Mouse (Mus musculus): ENCODE measurements around the gene Slc6a21. TPM values are rescaled to one million over a fixed set of nuclear protein-coding genes. Genes with fewer than 3 reads are reported as not detected.

Slc6a21 gene
- total RNA-seq (2023), result not detected

DNA sequence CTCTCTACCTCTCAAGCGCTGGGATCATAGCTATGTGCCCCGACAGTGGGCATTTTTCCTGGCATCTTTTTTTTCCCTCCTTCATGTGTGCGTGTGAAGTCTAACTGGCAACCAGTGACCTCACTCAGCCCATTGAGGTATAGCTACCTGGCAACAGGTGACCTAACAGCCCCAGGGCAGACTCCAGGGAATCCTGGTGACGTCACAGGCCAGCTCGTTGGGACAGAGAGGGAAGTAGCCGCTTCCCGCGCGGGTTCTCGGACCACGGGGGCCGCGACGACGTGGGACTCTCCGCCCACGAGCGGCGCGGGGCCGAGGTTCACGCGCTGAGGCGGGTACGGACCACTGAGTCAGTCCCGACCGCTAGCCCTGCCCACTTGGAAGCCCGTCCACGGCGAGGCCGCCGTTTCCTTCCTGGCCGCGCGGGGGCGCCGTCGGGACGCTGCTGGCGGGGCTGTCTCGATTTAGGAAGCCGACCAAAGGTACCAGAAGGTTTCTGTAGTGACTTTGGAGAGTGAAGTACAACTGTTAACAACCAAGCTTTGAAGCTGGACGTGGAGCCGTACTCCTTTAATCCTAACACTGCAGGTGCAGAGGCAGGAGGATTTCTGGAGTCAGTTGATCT is at the start of gene Slc6a21:
Slc6a21 (plus strand) TSS at position 378 of the 625 bp plus-strand sequence.

DNA sequence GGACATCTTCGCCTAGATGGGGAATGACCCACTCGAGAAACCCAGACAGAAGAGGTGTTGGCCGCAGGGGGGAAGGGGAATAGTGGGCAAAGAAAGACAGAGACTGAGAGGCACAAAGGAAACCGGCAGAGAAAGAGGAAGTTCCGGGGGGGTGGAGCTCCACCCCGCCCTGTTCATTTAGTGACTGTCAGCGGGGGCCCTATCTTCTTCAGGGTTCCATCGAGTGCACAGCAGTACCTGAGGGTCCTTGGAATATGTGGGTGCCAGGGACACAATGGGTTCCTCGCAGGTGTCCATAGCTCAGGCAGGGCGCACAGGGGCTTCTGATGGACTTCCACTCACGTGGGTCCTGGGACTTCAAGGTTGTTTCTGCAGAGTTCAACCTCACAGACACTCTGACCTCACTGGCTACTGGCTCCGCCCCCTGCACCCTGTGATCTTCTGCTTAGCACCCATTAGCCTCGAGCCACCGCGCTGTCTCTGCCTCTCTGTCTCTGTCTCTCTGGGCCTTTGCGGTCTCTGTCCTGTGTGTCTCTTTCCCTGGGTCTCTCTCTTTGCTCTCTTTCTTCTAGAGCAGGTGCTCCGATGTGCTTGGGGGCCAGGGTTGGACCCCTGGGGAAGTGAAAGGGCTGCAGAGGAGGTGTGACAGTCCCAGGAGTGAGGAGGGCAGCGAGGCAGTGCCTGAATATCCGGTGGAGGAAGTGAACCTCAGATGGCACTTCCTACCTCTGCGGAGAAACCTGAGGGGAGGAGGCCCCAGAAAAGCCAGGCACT is 38.4 kb upstream of the Slc6a21 start, which contains the start of gene Cd37:
Cd37 (minus strand) TSS at position 393 of the 774 bp plus-strand sequence.

DNA sequence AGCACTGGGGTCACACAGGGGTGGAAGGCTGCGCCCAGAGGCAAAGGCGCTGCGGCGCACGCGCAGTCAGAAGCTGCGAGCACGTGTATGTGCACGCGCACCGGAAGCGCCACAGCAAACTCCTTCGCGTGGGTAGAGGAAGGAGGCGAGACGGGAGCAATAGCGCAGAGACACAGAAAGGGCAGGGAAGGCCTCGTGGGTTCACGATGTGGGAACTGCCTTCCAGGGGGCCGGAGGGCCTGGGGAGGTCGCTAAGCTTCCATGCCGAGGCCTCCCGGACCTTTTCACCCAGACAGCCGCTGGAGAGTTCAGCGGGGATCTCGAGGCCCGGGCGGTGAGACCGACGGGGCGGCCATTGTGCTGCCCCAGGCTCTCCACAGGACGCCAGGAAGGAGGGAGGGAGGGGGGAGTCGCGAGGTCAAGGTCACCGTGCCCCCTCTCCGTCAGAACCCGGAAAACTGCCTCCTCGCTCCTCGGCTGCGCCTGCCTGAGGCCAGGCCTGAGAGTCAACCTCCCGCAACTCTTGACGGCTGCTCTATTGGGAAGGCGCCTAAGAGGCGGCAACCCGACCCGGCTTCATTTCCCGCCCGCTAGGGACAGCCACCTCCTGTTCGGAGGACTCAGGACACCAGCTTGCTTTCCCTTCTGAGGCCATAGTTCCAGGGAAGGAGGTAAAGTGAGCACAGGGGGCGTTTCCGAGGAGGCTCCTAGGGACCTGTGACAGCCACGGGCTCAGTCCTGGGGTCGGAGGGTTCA is 36.5 kb upstream of the Slc6a21 start, which contains the start of gene Slc6a16:
Slc6a16 (plus strand) TSS at position 453 of the 756 bp plus-strand sequence.

DNA sequence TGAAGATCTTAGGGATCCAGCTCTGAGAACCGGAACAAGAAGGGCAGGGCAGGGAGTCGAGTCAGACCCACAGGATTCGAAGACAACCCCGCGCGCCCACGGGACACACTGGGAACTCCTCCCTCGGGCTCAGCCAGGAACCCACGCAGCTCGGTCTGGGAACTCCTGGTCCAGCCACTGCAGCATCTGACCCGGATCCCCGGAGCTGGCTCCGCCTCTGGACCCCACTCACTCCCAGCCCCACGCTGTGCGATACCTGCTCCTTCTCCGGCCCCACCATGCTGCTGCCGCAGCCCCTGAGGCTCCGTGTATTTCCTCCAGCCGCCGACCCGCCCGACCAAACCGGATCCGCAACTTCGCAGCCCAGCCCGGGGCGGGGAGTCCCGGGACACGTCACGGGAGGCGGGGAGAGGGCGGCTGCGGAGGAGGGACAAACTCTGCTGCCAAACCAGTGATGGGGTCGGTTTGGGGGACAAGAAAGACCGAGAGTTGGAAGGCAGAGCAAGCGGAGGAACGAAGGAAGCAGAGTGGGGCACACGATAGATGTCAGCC is 56.2 kb downstream of the Slc6a21 start, which contains the start of gene Trpm4:
Trpm4 (minus strand) TSS at position 350 of the 552 bp plus-strand sequence.

DNA sequence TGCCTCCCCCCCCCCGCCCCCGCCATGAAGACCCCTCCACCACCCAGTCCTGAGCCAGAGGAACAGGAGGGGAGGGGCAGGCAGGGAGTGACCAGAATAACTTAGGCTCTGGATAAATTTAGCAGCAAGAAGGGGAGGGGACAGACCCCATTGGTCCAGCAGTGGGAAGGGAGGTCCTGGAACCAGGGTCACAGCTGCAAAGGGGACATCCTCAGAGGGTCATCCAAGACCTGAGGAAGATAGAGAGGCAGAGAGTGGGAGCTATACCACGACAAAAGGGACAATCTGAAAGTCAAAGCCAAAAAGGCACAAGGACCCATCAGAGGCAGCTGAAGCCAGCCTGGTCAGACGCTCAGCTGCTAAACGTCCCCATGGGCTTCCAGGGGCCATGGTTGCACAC is 57.7 kb downstream of the Slc6a21 start, which contains the start of gene Hrc:
Hrc (plus strand) TSS at position 235 of the 400 bp plus-strand sequence.

Other genes starting within 250 kb of the Slc6a21 start
- gene Prr12, start 224.6 kb upstream of the Slc6a21 start, total RNA-seq (2023), result 65.4 TPM
- gene Nosip, start 215.1 kb upstream of the Slc6a21 start, total RNA-seq (2023), result 59.3 TPM
- 1.7 TPM for gene Prrg2, start 214.8 kb upstream of the Slc6a21 start, total RNA-seq (2023)
- 28.4 TPM for gene Rcn3, start 185.3 kb upstream of the Slc6a21 start, total RNA-seq (2023)
- gene Fcgrt, start 173.7 kb upstream of the Slc6a21 start, total RNA-seq (2023), result 49.4 TPM
- gene Rps11, start 153.1 kb upstream of the Slc6a21 start, total RNA-seq (2023), result 3,136 TPM
- gene Rpl13a, start 148.8 kb upstream of the Slc6a21 start, total RNA-seq (2023), result 5,943 TPM
- gene Gm45713, start 141.3 kb upstream of the Slc6a21 start, total RNA-seq (2023), result 1.6 TPM
- 167 TPM for gene Flt3l, start 141.1 kb upstream of the Slc6a21 start, total RNA-seq (2023)
- gene Pih1d1, start 123.2 kb upstream of the Slc6a21 start, total RNA-seq (2023), result 32.4 TPM
- 60.3 TPM for gene Aldh16a1, start 122.9 kb upstream of the Slc6a21 start, total RNA-seq (2023)
- gene Slc17a7, start 113.6 kb upstream of the Slc6a21 start, total RNA-seq (2023), result not detected
- gene Gfy, start 97.9 kb upstream of the Slc6a21 start, total RNA-seq (2023), result not detected
- gene Pth2, start 96.5 kb upstream of the Slc6a21 start, total RNA-seq (2023), result not detected
- 0.83 TPM for gene Ccdc155, start 72.6 kb upstream of the Slc6a21 start, total RNA-seq (2023)
- gene Dkkl1, start 65.4 kb upstream of the Slc6a21 start, total RNA-seq (2023), result not detected
- gene Tead2, start 61.8 kb upstream of the Slc6a21 start, total RNA-seq (2023), result not detected
- gene Cd37, start 38.4 kb upstream of the Slc6a21 start, total RNA-seq (2023), result 321 TPM
- not detected for gene Slc6a16, start 36.4 kb upstream of the Slc6a21 start, total RNA-seq (2023)
- gene Trpm4, start 56.3 kb downstream of the Slc6a21 start, total RNA-seq (2023), result 7.7 TPM
- gene Hrc, start 57.8 kb downstream of the Slc6a21 start, total RNA-seq (2023), result not detected
- gene Ppfia3, start 89.5 kb downstream of the Slc6a21 start, total RNA-seq (2023), result 0.21 TPM
- 1.3 TPM for gene Lin7b, start 93.1 kb downstream of the Slc6a21 start, total RNA-seq (2023)
- 624 TPM for gene Snrnp70, start 118.2 kb downstream of the Slc6a21 start, total RNA-seq (2023)
- gene Kcna7, start 128.1 kb downstream of the Slc6a21 start, total RNA-seq (2023), result not detected
- not detected for gene Ntf5, start 136.2 kb downstream of the Slc6a21 start, total RNA-seq (2023)
- gene Lhb, start 143.3 kb downstream of the Slc6a21 start, total RNA-seq (2023), result not detected
- gene Gys1, start 157.3 kb downstream of the Slc6a21 start, total RNA-seq (2023), result 10.5 TPM
- gene Ruvbl2, start 160.6 kb downstream of the Slc6a21 start, total RNA-seq (2023), result 51.4 TPM
- 405 TPM for gene Ftl1, start 182.4 kb downstream of the Slc6a21 start, total RNA-seq (2023)
- gene Bax, start 189.4 kb downstream of the Slc6a21 start, total RNA-seq (2023), result 82.1 TPM
- gene Tulp2, start 204.4 kb downstream of the Slc6a21 start, total RNA-seq (2023), result not detected
- gene Gm45808, start 209.3 kb downstream of the Slc6a21 start, total RNA-seq (2023), result not detected
- gene Dhdh, start 211.3 kb downstream of the Slc6a21 start, total RNA-seq (2023), result 1.1 TPM
- 78.1 TPM for gene Nucb1, start 232.9 kb downstream of the Slc6a21 start, total RNA-seq (2023)
- gene Ppp1r15a, start 248.8 kb downstream of the Slc6a21 start, total RNA-seq (2023), result 996 TPM
- gene Plekha4, start 248.8 kb downstream of the Slc6a21 start, total RNA-seq (2023), result 0.77 TPM